Comparison of ENCODE assay signal across 14 mouse cellular contexts in the genomic region with DNA sequence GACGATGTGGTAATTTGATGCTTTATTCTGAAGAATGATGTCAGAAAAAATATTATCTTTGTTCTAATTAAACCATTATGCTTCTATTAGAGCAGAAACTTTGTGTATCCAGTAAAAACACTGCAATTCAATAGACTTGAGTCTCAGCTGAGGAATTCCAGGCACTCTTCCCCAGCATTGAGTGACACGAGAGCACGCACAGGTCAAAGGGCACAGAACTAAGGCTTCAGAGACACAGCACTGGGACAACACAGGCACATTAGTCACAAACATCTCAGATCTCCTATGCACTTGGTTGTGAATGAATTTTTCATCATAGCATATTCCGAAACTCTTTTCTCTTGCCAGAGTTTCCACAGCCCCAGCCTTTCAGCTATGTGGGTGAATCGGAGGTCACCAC. TPM values are rescaled to one million over a fixed set of nuclear protein-coding genes. Genes with fewer than 3 reads are reported as not detected.
"Had no signal": no experiment of that assay in that cellular context is flagged by ENCODE, and none has a peak within 500 bp of the region (broad histone marks: within the 10 kb centered on the region; RNA-seq: fewer than 3 reads in every experiment).

No protein-coding gene starts in this region.

- DNase-seq: kidney, adult 2 months; kidney, postnatal 14 days; left cerebral cortex, postnatal 4 days; lung, embryonic 14.5 days; right cerebral cortex, postnatal 14 days; thymus, postnatal 36 days had no signal

- H3K9ac ChIP-seq: kidney, embryonic 15.5 days; limb, embryonic 13.5 days; liver, embryonic 15.5 days; lung, embryonic 14.5 days; midbrain, embryonic 12.5 days; neural tube, embryonic 13.5 days had no signal

- H3K27me3 ChIP-seq: kidney, embryonic 15.5 days; limb, embryonic 13.5 days; liver, embryonic 15.5 days; megakaryocyte, embryonic 14.5 days; midbrain, embryonic 12.5 days; neural tube, embryonic 13.5 days had no signal

- H3K4me1 ChIP-seq: kidney, embryonic 15.5 days; liver, embryonic 15.5 days; megakaryocyte, embryonic 14.5 days; midbrain, embryonic 12.5 days; neural tube, embryonic 13.5 days had no signal

- H3K36me3 ChIP-seq: kidney, embryonic 15.5 days; limb, embryonic 13.5 days; liver, embryonic 15.5 days; midbrain, embryonic 12.5 days; neural tube, embryonic 13.5 days had no signal

- H3K27ac ChIP-seq: kidney, embryonic 15.5 days; limb, embryonic 13.5 days; liver, embryonic 15.5 days; macrophage; midbrain, embryonic 12.5 days; neural tube, embryonic 13.5 days had no signal

- H3K4me2 ChIP-seq: kidney, embryonic 15.5 days; limb, embryonic 13.5 days; liver, embryonic 15.5 days; lung, embryonic 14.5 days; midbrain, embryonic 12.5 days; neural tube, embryonic 13.5 days had no signal

- H3K4me3 ChIP-seq: kidney, embryonic 15.5 days; limb, embryonic 13.5 days; liver, embryonic 15.5 days; megakaryocyte, embryonic 14.5 days; midbrain, embryonic 12.5 days; neural tube, embryonic 13.5 days had no signal

- H3K9me3 ChIP-seq: kidney, embryonic 15.5 days; limb, embryonic 13.5 days; liver, embryonic 15.5 days; megakaryocyte, embryonic 14.5 days; midbrain, embryonic 12.5 days; neural tube, embryonic 13.5 days had no signal

- ATAC-seq: midbrain, embryonic 16.5 days had no signal

RNA-seq across cellular contexts. Expression of a gene that starts 37.4 kb away (rescaled TPM):
- polyA plus RNA-seq: macrophage had no signal
